Mouse (Mus musculus): Measurements from ENCODE around the gene Ptgfr. TPM values are rescaled to one million over a fixed set of nuclear protein-coding genes. Genes with fewer than 3 reads are reported as not detected.

The Ptgfr gene
- total RNA-seq, 2 experiments from 2014 or later = 0.41 to 1.1 TPM

Other genes starting within 250 kb of the Ptgfr start
- under 1 TPM in 1 of 2 experiments, not detected in 1; 0.11 TPM for gene Ifi44, start 87.7 kb downstream of the Ptgfr start, total RNA-seq (2021)
- not detected for gene Ifi44l, start 74.7 kb downstream of the Ptgfr start, total RNA-seq (2021)